Mouse (Mus musculus) right cerebral cortex, postnatal 10 days (tissue): Measurements from ENCODE around the gene 3830403N18Rik.
"Not testable (repeated sequence)": the region's sequence is repeated elsewhere in the genome, so short reads cannot be mapped to it uniquely, and the experiment has no call there.

Source experiments
- DNase-seq, 2 experiments: peaks; one replicate each; pipeline ENCODE4 v3.0.0; 2021; ENCODE audit warnings: low spot score in 2 of 2

Gene 3830403N18Rik

DNA sequence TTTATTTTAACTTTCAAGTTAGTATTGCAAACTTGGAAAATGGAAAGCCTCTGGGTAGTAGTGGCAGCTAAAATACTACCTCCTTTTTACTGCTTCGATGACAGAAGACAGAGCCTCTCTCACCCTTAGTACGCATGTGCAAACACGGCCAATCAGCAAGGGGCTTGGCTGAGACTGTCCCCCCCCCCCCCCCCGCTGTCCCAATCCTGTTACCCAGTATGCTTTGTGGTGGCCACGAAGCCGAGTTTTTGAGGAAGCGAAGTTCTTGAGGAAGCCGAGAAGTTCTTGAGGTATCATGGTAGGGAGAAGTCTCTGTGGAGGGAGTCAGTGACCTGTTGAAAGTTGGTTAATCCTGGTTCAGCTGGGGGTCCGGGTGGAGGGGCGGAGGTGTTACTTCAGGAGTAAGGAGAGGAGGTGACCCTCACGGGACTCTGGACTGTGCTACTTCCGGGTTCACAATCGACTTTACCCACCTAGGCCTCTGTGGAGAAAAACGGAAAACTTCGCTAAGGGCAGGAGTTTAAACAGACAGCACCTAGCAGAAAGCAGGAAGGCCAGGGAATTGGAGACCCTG is at the start of gene 3830403N18Rik:
TSS of gene 3830403N18Rik (plus strand) at position 237 of the 574 bp plus-strand sequence.
- DNase-seq: not testable (repeated sequence)

DNA sequence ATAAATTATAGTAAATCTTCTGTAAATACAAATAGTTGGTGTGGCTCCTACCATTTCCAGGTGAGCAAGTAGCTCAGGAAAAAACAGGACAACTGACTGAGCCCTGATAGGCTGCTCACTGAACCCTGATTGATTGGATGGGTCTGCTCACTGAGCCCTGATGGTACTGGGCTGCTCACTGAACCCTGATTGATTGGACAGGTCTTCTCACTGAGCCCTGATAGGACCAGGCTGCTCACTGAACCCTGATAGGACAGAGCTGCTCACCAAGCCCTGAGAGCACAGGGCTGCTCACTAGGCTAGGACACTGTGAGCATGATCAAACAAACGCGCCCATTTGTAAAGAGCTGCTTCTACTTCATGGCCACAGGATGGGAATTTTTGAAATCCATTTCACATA is 15.0 kb downstream of the 3830403N18Rik start:
- DNase-seq: no peak

DNA sequence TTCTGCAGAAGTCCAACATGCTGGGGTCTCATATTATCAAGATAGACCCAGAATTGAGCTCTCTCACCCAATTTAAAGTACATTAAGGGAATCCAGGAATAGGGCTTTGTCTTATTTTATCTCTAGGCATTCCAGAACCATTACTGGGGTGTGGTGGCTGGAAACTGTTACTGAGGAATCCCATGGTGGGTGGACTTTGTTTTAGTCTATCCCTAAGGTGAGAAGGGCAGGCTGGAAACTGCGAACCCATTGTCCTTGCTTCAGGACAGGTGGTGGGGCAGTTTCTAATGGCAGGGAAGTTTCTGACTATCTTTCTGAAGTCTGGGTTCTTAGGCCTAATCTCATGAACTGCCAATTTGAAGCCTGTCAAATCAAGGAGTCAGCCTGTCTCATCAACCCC is 50.1 kb downstream of the 3830403N18Rik start:
- not testable (repeated sequence) for DNase-seq
